Mouse (Mus musculus) C2C12 (cell line): Measurements from ENCODE around the gene Fbh1.

ENCODE experiments used
- CTCF ChIP-seq: IDR thresholded peaks from one replicate; pipeline ENCODE4 v1.5.1; 2011; ENCODE audit not compliant: control insufficient read depth, insufficient read depth, insufficient read length
- MAX ChIP-seq: IDR thresholded peaks from one replicate; pipeline ENCODE4 v1.6.1; 2011; ENCODE audit warnings: mild to moderate bottlenecking, control low read depth
- MYOG ChIP-seq: IDR thresholded peaks from one replicate; pipeline ENCODE4 v1.6.1; 2011; ENCODE audit not compliant: control insufficient read depth, insufficient read length; ENCODE audit errors: extremely low read depth
- USF1 ChIP-seq: IDR thresholded peaks from one replicate; pipeline ENCODE4 v1.6.1; 2011; ENCODE audit warnings: low read depth, mild to moderate bottlenecking, control low read depth, moderate library complexity

GRCm38 (mm10) chr2:11693352-11693751, 84.0 kb downstream of the Fbh1 start:
- TF ChIP-seq CTCF (no peak), MAX (no peak), USF1 (no peak), MYOG (no peak)
